ENCODE assay signal across 8 mouse cellular contexts in the genomic region with DNA sequence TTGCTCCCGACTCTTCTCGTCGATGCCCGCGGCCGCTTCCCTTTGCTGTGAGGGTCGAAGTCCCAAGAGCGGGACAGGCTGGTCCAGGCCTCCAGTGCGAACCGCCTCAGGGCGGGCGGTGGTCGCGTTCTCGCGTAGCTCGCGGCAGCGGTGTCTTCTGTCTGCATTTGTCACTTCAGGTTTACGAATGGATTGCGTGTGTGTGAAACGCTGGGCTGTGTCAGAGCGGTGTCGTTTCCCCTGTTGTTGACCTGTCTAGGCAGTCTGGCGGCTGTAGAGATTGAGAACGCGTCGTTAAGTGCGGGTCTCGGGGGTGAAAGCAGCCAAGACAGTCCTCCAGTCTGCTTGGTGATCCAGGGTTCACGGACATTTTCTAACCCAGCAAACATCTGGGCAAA. TPM values are rescaled to one million over a fixed set of nuclear protein-coding genes. Genes with fewer than 3 reads are reported as not detected.
A peak's percentile ranks its signal among the peaks of the same experiment; 100 is the strongest.
DNase-seq lines count a peak whose midpoint lies in the region; ATAC-seq lines count a peak whose summit lies in the region.

No protein-coding gene starts in this region.

- H3K4me3 ChIP-seq in kidney, embryonic 15.5 days (replicated peaks) = peak overlapping the region; percentile 98
- peak overlapping the region; percentile 74 for H3K4me3 ChIP-seq in hindbrain, embryonic 14.5 days (replicated peaks; ENCODE audit: low read length)
- peak overlapping the region; percentile 80 for H3K4me3 ChIP-seq in midbrain, embryonic 13.5 days (replicated peaks)

- DNase-seq in kidney, postnatal 36 days = no peak
- DNase-seq in c-Kit-negative CD71-positive TER-119-positive erythroid progenitor cells, embryonic 14.5 days (ENCODE audit: low read depth, low spot score) = peak; percentile 24
- DNase-seq in hindbrain, embryonic 14.5 days (ENCODE audit: low spot score) = no peak
- no peak for DNase-seq in layer of hippocampus, postnatal 25 days (ENCODE audit: extremely low spot score in 1 of 2, low spot score in 1 of 2)
- no peak for DNase-seq in layer of hippocampus, adult 9-10 months (ENCODE audit: low spot score)
- DNase-seq in right cerebral cortex, adult 18-20 months = no peak

- peaks cover 22% of the 10 kb centered on the region for H3K4me1 ChIP-seq in kidney, embryonic 15.5 days
- peaks cover 21% of the 10 kb centered on the region for H3K4me1 ChIP-seq in hindbrain, embryonic 14.5 days (replicated peaks; ENCODE audit: control insufficient read depth, insufficient read depth, low read length)
- peaks cover 23% of the 10 kb centered on the region for H3K4me1 ChIP-seq in midbrain, embryonic 13.5 days (replicated peaks)

- H3K9ac ChIP-seq in kidney, embryonic 15.5 days = peak overlapping the region; percentile 92
- peak overlapping the region; percentile 77 for H3K9ac ChIP-seq in hindbrain, embryonic 14.5 days
- peak overlapping the region; percentile 93 for H3K9ac ChIP-seq in midbrain, embryonic 13.5 days (replicated peaks)

- H3K4me2 ChIP-seq in kidney, embryonic 15.5 days = peak overlapping the region; percentile 65
- peak overlapping the region; percentile 63 for H3K4me2 ChIP-seq in hindbrain, embryonic 14.5 days (replicated peaks)
- peak overlapping the region; percentile 70 for H3K4me2 ChIP-seq in midbrain, embryonic 13.5 days (replicated peaks)

- no peaks in the 10 kb centered on the region for H3K27me3 ChIP-seq in kidney, embryonic 15.5 days
- H3K27me3 ChIP-seq in hindbrain, embryonic 14.5 days (ENCODE audit: control insufficient read depth, insufficient read depth, low read length) = no peaks in the 10 kb centered on the region
- H3K27me3 ChIP-seq in midbrain, embryonic 13.5 days = no peaks in the 10 kb centered on the region

- peak overlapping the region; percentile 93 for H3K27ac ChIP-seq in kidney, embryonic 15.5 days
- H3K27ac ChIP-seq in hindbrain, embryonic 14.5 days = peak overlapping the region; percentile 85
- peak overlapping the region; percentile 89 for H3K27ac ChIP-seq in midbrain, embryonic 13.5 days

- no peaks in the 10 kb centered on the region for H3K36me3 ChIP-seq in kidney, embryonic 15.5 days
- H3K36me3 ChIP-seq in hindbrain, embryonic 14.5 days (replicated peaks; ENCODE audit: control insufficient read depth, insufficient read depth) = no peaks in the 10 kb centered on the region
- no peaks in the 10 kb centered on the region for H3K36me3 ChIP-seq in midbrain, embryonic 13.5 days

- WGBS in kidney, embryonic 15.5 days = under 1% methylated on average over 31 of the region's 31 CpGs
- under 1% methylated on average over 31 of the region's 31 CpGs for WGBS in hindbrain, embryonic 14.5 days
- under 1% methylated on average over 31 of the region's 31 CpGs for WGBS in midbrain, embryonic 13.5 days

- peak; percentile 55 for ATAC-seq in kidney, embryonic 15.5 days (replicated peaks; ENCODE audit: low FRiP score)
- peak; percentile 79 for ATAC-seq in hindbrain, embryonic 14.5 days (ENCODE audit: low FRiP score)
- ATAC-seq in midbrain, embryonic 13.5 days = peak; percentile 85

- H3K9me3 ChIP-seq in kidney, embryonic 15.5 days (replicated peaks) = no peaks in the 10 kb centered on the region
- H3K9me3 ChIP-seq in hindbrain, embryonic 14.5 days (ENCODE audit: control insufficient read depth, low read length) = no peaks in the 10 kb centered on the region
- H3K9me3 ChIP-seq in midbrain, embryonic 13.5 days = no peaks in the 10 kb centered on the region

RNA-seq across cellular contexts. Expression of gene Hadhb, which starts 0.3 kb away (rescaled TPM):
- 157 TPM in 2 replicates for polyA plus RNA-seq in kidney, embryonic 15.5 days (2015; fragmentation: Nextera tagmentation; extraction: Ambion mirVana)
- polyA plus RNA-seq in hindbrain, embryonic 14.5 days (2014; fragmentation: Nextera tagmentation; extraction: Ambion mirVana) = 62.3 and 63.8 TPM in 2 replicates
- polyA plus RNA-seq in midbrain, embryonic 13.5 days (2015; fragmentation: Nextera tagmentation; extraction: Ambion mirVana) = 61.1 and 62.4 TPM in 2 replicates
- 10 to 100 TPM; 88.1 to 98.2 TPM for total RNA-seq in layer of hippocampus, postnatal 25 days (2021)

RNA-seq across cellular contexts. Expression of gene Hadha, which starts 0.4 kb away (rescaled TPM):
- polyA plus RNA-seq in kidney, embryonic 15.5 days (2015; fragmentation: Nextera tagmentation; extraction: Ambion mirVana) = 149 and 156 TPM in 2 replicates
- 57.5 and 62.2 TPM in 2 replicates for polyA plus RNA-seq in hindbrain, embryonic 14.5 days (2014; fragmentation: Nextera tagmentation; extraction: Ambion mirVana)
- 72.2 and 73.2 TPM in 2 replicates for polyA plus RNA-seq in midbrain, embryonic 13.5 days (2015; fragmentation: Nextera tagmentation; extraction: Ambion mirVana)
- total RNA-seq in layer of hippocampus, postnatal 25 days (2021) = 10 to 100 TPM; 69.9 to 73.9 TPM

RNA-seq across cellular contexts. Expression of gene 3110082J24Rik, which starts 49.5 kb away (rescaled TPM):
- polyA plus RNA-seq in kidney, embryonic 15.5 days (2015; fragmentation: Nextera tagmentation; extraction: Ambion mirVana) = not detected in 2 replicates
- polyA plus RNA-seq in hindbrain, embryonic 14.5 days (2014; fragmentation: Nextera tagmentation; extraction: Ambion mirVana) = 3.3 and 5.2 TPM in 2 replicates
- polyA plus RNA-seq in midbrain, embryonic 13.5 days (2015; fragmentation: Nextera tagmentation; extraction: Ambion mirVana) = 7.6 and 9.9 TPM in 2 replicates
- 1 to 10 TPM; 2.6 to 3.5 TPM for total RNA-seq in layer of hippocampus, postnatal 25 days (2021)

RNA-seq across cellular contexts. Expression of gene Adgrf3, which starts 50.1 kb away (rescaled TPM):
- 0.17 and 0.26 TPM in 2 replicates for polyA plus RNA-seq in kidney, embryonic 15.5 days (2015; fragmentation: Nextera tagmentation; extraction: Ambion mirVana)
- polyA plus RNA-seq in hindbrain, embryonic 14.5 days (2014; fragmentation: Nextera tagmentation; extraction: Ambion mirVana) = not detected in 2 replicates
- polyA plus RNA-seq in midbrain, embryonic 13.5 days (2015; fragmentation: Nextera tagmentation; extraction: Ambion mirVana) = not detected in 2 replicates
- total RNA-seq in layer of hippocampus, postnatal 25 days (2021) = not detected

RNA-seq across cellular contexts. Expression of gene Garem2, which starts 50.4 kb away (rescaled TPM):
- 0.55 and 0.62 TPM in 2 replicates for polyA plus RNA-seq in kidney, embryonic 15.5 days (2015; fragmentation: Nextera tagmentation; extraction: Ambion mirVana)
- 13.4 TPM in 2 replicates for polyA plus RNA-seq in hindbrain, embryonic 14.5 days (2014; fragmentation: Nextera tagmentation; extraction: Ambion mirVana)
- polyA plus RNA-seq in midbrain, embryonic 13.5 days (2015; fragmentation: Nextera tagmentation; extraction: Ambion mirVana) = 13.5 and 20.6 TPM in 2 replicates
- total RNA-seq in layer of hippocampus, postnatal 25 days (2021) = 10 to 100 TPM; 13.1 to 13.6 TPM
